Mouse (Mus musculus): ENCODE measurements at regions not wholly inside any gene's neighbourhood (a gene's known extent, or its start where the extent isn't known, plus 50 kb on each side); places are given as distances from the start of the nearest gene placed in this dataset.

GRCm38 (mm10) chr7:64074661-64075234, 78.9 kb upstream of the Trpm1 start:
- no peak for TF ChIP-seq POLR2A (IDR thresholded peaks at IDR 0.05; ENCODE audit: control insufficient read depth, extremely low read depth, insufficient read depth, low read length, poor library complexity)
- no peak for TF ChIP-seq CTCF (IDR thresholded peaks at IDR 0.05; ENCODE audit: borderline replicate concordance, control insufficient read depth, extremely low read depth, insufficient read depth, low read length, poor library complexity)
